Mouse (Mus musculus): ENCODE results near the gene Pdlim7.

GRCm38 (mm10) chr13:55510668-55511491 lies 2.6 kb downstream of the Pdlim7 start:
- no peak for TF ChIP-seq EP300 (IDR thresholded peaks at IDR 0.05; ENCODE audit: insufficient read depth, low read depth, low read length)
- peak; percentile 20 for TF ChIP-seq CTCF (IDR thresholded peaks at IDR 0.05; ENCODE audit: low read depth, low read length)
- TF ChIP-seq POLR2A (IDR thresholded peaks at IDR 0.05; ENCODE audit: insufficient read depth, low read length) = no peak
